8 mouse cellular contexts compared by ENCODE assay signal in genomic region chr8:10899581-10900155, GRCm38 (mm10).
DNase-seq lines count a peak whose midpoint lies in the region; ATAC-seq lines count a peak whose summit lies in the region.

No protein-coding gene starts in this region.

- peak; percentile 42 for DNase-seq in retina, postnatal 1 day
- DNase-seq in retina, embryonic 14.5 days (ENCODE audit: low spot score) = no peak
- DNase-seq in embryo, embryonic 10.5 days (ENCODE audit: low spot score) = peak; percentile 45
- DNase-seq in kidney, postnatal 36 days = peak; percentile 71 to 88
- DNase-seq in thymus, postnatal 36 days = no peak
- no peak for DNase-seq in urinary bladder, postnatal 10 days (ENCODE audit: low spot score)

- WGBS in heart, embryonic 16.5 days = 25% methylated on average over 17 of the region's 17 CpGs
- WGBS in macrophage (ENCODE audit: missing documents) = 16% methylated on average over 16 of the region's 17 CpGs

- no peak for ATAC-seq in heart, embryonic 16.5 days (replicated peaks; ENCODE audit: extremely low read depth, insufficient read depth, low FRiP score)

- H3K36me3 ChIP-seq in heart, embryonic 16.5 days (ENCODE audit: control insufficient read depth, insufficient read depth) = no peaks in the 10 kb centered on the region
- H3K36me3 ChIP-seq in macrophage (ENCODE audit: inconsistent target) = no peaks in the 10 kb centered on the region

- no peak overlapping the region for H3K27ac ChIP-seq in heart, embryonic 16.5 days (ENCODE audit: low read length)
- H3K27ac ChIP-seq in macrophage = peak overlapping the region; percentile 25; the same call in 1 of the 2 replicates

- H3K4me1 ChIP-seq in heart, embryonic 16.5 days (ENCODE audit: control insufficient read depth, insufficient read depth, low read length) = peaks cover 19% of the 10 kb centered on the region

- no peak overlapping the region for H3K4me3 ChIP-seq in heart, embryonic 16.5 days (ENCODE audit: low read length)
- H3K4me3 ChIP-seq in macrophage (ENCODE audit: inconsistent target) = no peak overlapping the region

- H3K79me2 ChIP-seq in macrophage (ENCODE audit: inconsistent target) = no peaks in the 10 kb centered on the region

- H3K9me3 ChIP-seq in heart, embryonic 16.5 days (replicated peaks; ENCODE audit: control insufficient read depth, low read length) = no peaks in the 10 kb centered on the region

- no peak overlapping the region for H3K9ac ChIP-seq in heart, embryonic 16.5 days (ENCODE audit: low read length)

- peaks cover 8% of the 10 kb centered on the region for H3K27me3 ChIP-seq in heart, embryonic 16.5 days (ENCODE audit: control insufficient read depth, insufficient read depth, low read length)

- peak overlapping the region; percentile 39 for H3K4me2 ChIP-seq in heart, embryonic 16.5 days (ENCODE audit: low read depth, low read length)

Comparison
In these comparisons a context has a peak if more than half of its experiments do, and no peak if none do; other contexts are left out.
1. DNase-seq: peak in retina, postnatal 1 day (single experiment), embryo, embryonic 10.5 days (single experiment) and kidney, postnatal 36 days (2 of 2); none in retina, embryonic 14.5 days (single experiment), thymus, postnatal 36 days (0 of 2) and urinary bladder, postnatal 10 days (single experiment).